Mouse (Mus musculus): ENCODE results near the gene C2cd2. TPM values are rescaled to one million over a fixed set of nuclear protein-coding genes. Genes with fewer than 3 reads are reported as not detected.
"Not testable (repeated sequence)": the region's sequence is repeated elsewhere in the genome, so short reads cannot be mapped to it uniquely, and the experiment has no call there.

Gene C2cd2
- polyA plus RNA-seq, 1 experiment: 11.4 TPM

GRCm38 (mm10) chr16:97957626-97958025, 4.8 kb downstream of the C2cd2 start:
- H3K4me3 ChIP-seq (ENCODE audit: control insufficient read depth, low read depth, low read length): no peak overlapping the region
- H3K4me1 ChIP-seq (ENCODE audit: control insufficient read depth, insufficient read depth, low read length): peaks cover 3% of the 10 kb centered on the region
- TF ChIP-seq CTCF (IDR thresholded peaks at IDR 0.05; ENCODE audit: control insufficient read depth, insufficient read depth, insufficient replicate concordance, low read depth, low read length): no peak
- no peak for TF ChIP-seq POLR2A (IDR thresholded peaks at IDR 0.05; ENCODE audit: control insufficient read depth, low read depth, low read length)
- peaks cover under 1% of the 10 kb centered on the region; the same call in 1 of the 2 replicates for H3K36me3 ChIP-seq (ENCODE audit: control insufficient read depth, insufficient read depth, low read length)
- no peak overlapping the region for H3K27ac ChIP-seq (ENCODE audit: control insufficient read depth, insufficient read depth, low read depth, low read length)
- H3K27me3 ChIP-seq (ENCODE audit: control insufficient read depth, insufficient read depth, low read length): no peaks in the 10 kb centered on the region

DNA sequence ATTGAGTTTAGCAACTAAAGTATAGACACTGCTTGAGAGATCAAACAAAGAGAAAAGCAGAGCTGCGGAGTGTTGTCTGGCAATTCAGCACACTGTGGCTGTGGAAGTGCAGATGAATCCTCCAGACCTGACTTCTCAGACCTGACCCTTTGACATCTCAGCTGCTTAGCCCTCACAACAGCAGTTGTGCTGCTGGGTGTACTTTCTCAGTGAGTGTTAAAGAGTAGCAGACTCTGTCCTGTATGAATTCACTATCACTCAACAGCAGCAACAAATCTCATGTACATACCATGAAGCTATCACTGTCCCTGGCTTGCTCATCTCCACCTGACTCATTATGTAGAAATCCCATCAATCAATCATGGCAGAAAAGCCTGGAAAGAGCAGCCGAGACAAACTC, 6.4 kb downstream of the C2cd2 start:
- Histone ChIP-seq H3K4me1 (ENCODE audit: control insufficient read depth, insufficient read depth, low read length) (no peaks in the 10 kb centered on the region; the same call in 1 of the 2 replicates), H3K4me3 (ENCODE audit: control insufficient read depth, low read depth, low read length) (no peak overlapping the region), H3K27me3 (ENCODE audit: control insufficient read depth, insufficient read depth, low read length) (no peaks in the 10 kb centered on the region), H3K27ac (ENCODE audit: control insufficient read depth, insufficient read depth, low read depth, low read length) (no peak overlapping the region), H3K36me3 (ENCODE audit: control insufficient read depth, insufficient read depth, low read length) (peaks cover 2% of the 10 kb centered on the region; the same call in 1 of the 2 replicates)
- no peak for TF ChIP-seq CTCF (IDR thresholded peaks at IDR 0.05; ENCODE audit: control insufficient read depth, insufficient read depth, insufficient replicate concordance, low read depth, low read length)
- no peak for TF ChIP-seq POLR2A (IDR thresholded peaks at IDR 0.05; ENCODE audit: control insufficient read depth, low read depth, low read length)

DNA sequence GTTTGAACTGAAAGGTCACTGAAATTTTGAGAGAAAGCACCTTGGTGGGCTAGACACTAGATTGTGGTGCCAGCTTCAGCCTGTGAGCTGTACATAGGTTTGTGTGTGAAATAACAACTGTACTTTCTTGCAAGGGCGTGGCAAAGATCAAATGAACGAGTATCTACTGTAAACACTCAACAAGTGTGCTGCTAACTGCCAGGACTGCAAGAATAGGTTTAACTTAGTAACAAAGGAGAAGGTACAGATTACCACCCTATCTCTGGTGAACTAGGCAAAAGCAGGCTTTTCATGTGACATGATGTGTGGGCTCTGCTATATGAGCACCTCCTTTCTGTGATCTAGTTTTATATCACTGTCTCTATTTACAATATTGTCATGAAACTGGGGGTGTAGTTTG, 9.1 kb downstream of the C2cd2 start:
- Histone ChIP-seq H3K27me3 (ENCODE audit: control insufficient read depth, insufficient read depth, low read length) (no peaks in the 10 kb centered on the region), H3K27ac (ENCODE audit: control insufficient read depth, insufficient read depth, low read depth, low read length) (no peak overlapping the region), H3K4me3 (ENCODE audit: control insufficient read depth, low read depth, low read length) (no peak overlapping the region), H3K36me3 (ENCODE audit: control insufficient read depth, insufficient read depth, low read length) (peaks cover 4% of the 10 kb centered on the region; the same call in 1 of the 2 replicates), H3K4me1 (ENCODE audit: control insufficient read depth, insufficient read depth, low read length) (no peaks in the 10 kb centered on the region)
- TF ChIP-seq CTCF (IDR thresholded peaks at IDR 0.05; ENCODE audit: control insufficient read depth, insufficient read depth, insufficient replicate concordance, low read depth, low read length) (no peak), POLR2A (IDR thresholded peaks at IDR 0.05; ENCODE audit: control insufficient read depth, low read depth, low read length) (no peak)

DNA sequence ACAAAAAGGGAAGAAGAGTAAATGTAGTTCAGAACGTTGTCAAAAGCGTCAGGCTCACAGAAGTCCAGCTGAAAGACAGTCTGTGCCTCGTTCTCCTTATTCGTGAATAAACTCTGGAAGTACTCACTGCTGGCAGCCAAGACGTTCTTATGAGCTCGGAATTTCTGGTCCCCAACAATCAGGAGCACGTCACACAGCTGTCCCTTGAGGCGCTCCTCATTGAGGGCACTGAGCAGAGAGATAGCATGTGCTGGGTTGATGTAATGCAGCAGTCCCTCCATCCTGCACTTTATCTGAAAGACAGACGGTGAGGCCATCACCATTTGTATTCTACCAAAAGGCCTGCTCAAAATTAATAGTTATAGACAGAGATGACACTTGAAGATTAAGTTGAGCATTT, 9.6 kb downstream of the C2cd2 start:
- peaks cover 4% of the 10 kb centered on the region; the same call in 1 of the 2 replicates for H3K36me3 ChIP-seq (ENCODE audit: control insufficient read depth, insufficient read depth, low read length)

GRCm38 (mm10) chr16:97952371-97952770, 10.0 kb downstream of the C2cd2 start:
- Histone ChIP-seq H3K27ac (ENCODE audit: control insufficient read depth, insufficient read depth, low read depth, low read length) (no peak overlapping the region), H3K4me1 (ENCODE audit: control insufficient read depth, insufficient read depth, low read length) (no peaks in the 10 kb centered on the region), H3K4me3 (ENCODE audit: control insufficient read depth, low read depth, low read length) (no peak overlapping the region), H3K27me3 (ENCODE audit: control insufficient read depth, insufficient read depth, low read length) (no peaks in the 10 kb centered on the region), H3K36me3 (ENCODE audit: control insufficient read depth, insufficient read depth, low read length) (peaks cover 4% of the 10 kb centered on the region; the same call in 1 of the 2 replicates)
- TF ChIP-seq POLR2A (IDR thresholded peaks at IDR 0.05; ENCODE audit: control insufficient read depth, low read depth, low read length): no peak
- no peak for TF ChIP-seq CTCF (IDR thresholded peaks at IDR 0.05; ENCODE audit: control insufficient read depth, insufficient read depth, insufficient replicate concordance, low read depth, low read length)

More for the DNA sequence above, 9.6 kb downstream of the C2cd2 start:
- Histone ChIP-seq H3K27me3 (ENCODE audit: control insufficient read depth, insufficient read depth, low read length) (no peaks in the 10 kb centered on the region), H3K27ac (ENCODE audit: control insufficient read depth, insufficient read depth, low read depth, low read length) (no peak overlapping the region), H3K4me3 (ENCODE audit: control insufficient read depth, low read depth, low read length) (no peak overlapping the region), H3K4me1 (ENCODE audit: control insufficient read depth, insufficient read depth, low read length) (no peaks in the 10 kb centered on the region)
- TF ChIP-seq POLR2A (IDR thresholded peaks at IDR 0.05; ENCODE audit: control insufficient read depth, low read depth, low read length) (no peak), CTCF (IDR thresholded peaks at IDR 0.05; ENCODE audit: control insufficient read depth, insufficient read depth, insufficient replicate concordance, low read depth, low read length) (no peak)

- no peaks in the 10 kb centered on the region for H3K4me1 ChIP-seq (ENCODE audit: control insufficient read depth, insufficient read depth, low read length)
- no peak for TF ChIP-seq CTCF (IDR thresholded peaks at IDR 0.05; ENCODE audit: control insufficient read depth, insufficient read depth, insufficient replicate concordance, low read depth, low read length)
- no peak for TF ChIP-seq POLR2A (IDR thresholded peaks at IDR 0.05; ENCODE audit: control insufficient read depth, low read depth, low read length)
- H3K27ac ChIP-seq (ENCODE audit: control insufficient read depth, insufficient read depth, low read depth, low read length): no peak overlapping the region
- no peaks in the 10 kb centered on the region for H3K27me3 ChIP-seq (ENCODE audit: control insufficient read depth, insufficient read depth, low read length)
- H3K36me3 ChIP-seq (ENCODE audit: control insufficient read depth, insufficient read depth, low read length): peaks cover 4% of the 10 kb centered on the region; the same call in 1 of the 2 replicates
- H3K4me3 ChIP-seq (ENCODE audit: control insufficient read depth, low read depth, low read length): no peak overlapping the region
These were observed 12.3 kb downstream of the C2cd2 start for GRCm38 (mm10) chr16:97950061-97950460.

DNA sequence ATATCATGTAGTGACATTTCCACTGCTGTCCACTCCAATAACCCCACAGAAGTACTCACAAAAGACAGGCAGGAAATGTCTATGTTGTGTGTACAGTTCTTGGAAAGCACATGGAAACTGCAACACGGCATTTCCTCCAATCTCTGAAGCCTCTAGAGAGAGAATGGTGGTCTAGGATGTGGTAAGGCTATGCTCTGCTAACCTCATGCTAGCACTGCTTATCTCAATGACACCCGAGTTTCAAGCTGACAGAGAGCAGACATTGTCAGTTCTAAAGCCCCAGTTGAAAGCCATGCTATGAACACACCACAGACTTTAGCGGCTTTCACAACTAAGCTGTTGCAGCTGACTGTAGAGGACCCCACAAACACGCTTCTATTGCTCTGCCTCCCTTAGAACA, 13.6 kb downstream of the C2cd2 start:
- TF ChIP-seq CTCF (IDR thresholded peaks at IDR 0.05; ENCODE audit: control insufficient read depth, insufficient read depth, insufficient replicate concordance, low read depth, low read length) (no peak), POLR2A (IDR thresholded peaks at IDR 0.05; ENCODE audit: control insufficient read depth, low read depth, low read length) (no peak)
- Histone ChIP-seq H3K4me3 (ENCODE audit: control insufficient read depth, low read depth, low read length) (no peak overlapping the region), H3K27me3 (ENCODE audit: control insufficient read depth, insufficient read depth, low read length) (no peaks in the 10 kb centered on the region), H3K4me1 (ENCODE audit: control insufficient read depth, insufficient read depth, low read length) (no peaks in the 10 kb centered on the region), H3K27ac (ENCODE audit: control insufficient read depth, insufficient read depth, low read depth, low read length) (no peak overlapping the region), H3K36me3 (ENCODE audit: control insufficient read depth, insufficient read depth, low read length) (peaks cover 4% of the 10 kb centered on the region; the same call in 1 of the 2 replicates)

DNA sequence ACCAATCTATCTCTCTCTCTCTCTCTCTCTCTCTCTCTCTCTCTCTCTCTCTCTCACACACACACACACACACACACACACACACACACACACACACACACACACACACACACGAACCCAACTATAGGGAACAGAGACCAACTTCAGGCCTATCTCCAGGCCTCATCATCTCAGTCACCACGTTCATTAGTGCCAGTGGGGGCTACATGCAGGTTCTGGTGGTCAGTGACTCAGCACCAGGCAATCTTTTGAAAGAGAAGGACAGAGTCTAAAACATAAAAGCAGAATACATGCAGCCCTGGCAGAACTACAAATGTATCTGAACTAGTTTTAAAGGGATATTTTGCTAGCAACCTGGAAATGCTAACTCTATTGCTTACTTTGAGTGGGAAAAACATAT, 15.4 kb downstream of the C2cd2 start:
- not testable (repeated sequence) for H3K4me1 ChIP-seq (ENCODE audit: control insufficient read depth, insufficient read depth, low read length); H3K36me3 ChIP-seq (ENCODE audit: control insufficient read depth, insufficient read depth, low read length); H3K27ac ChIP-seq (ENCODE audit: control insufficient read depth, insufficient read depth, low read depth, low read length); H3K27me3 ChIP-seq (ENCODE audit: control insufficient read depth, insufficient read depth, low read length); H3K4me3 ChIP-seq (ENCODE audit: control insufficient read depth, low read depth, low read length)
